Comparison of ENCODE assay signal across 27 mouse cellular contexts in genomic region chr6:5026772-5027171, GRCm38 (mm10).
DNase-seq lines count a peak whose midpoint lies in the region; ATAC-seq lines count a peak whose summit lies in the region.
"Had no signal": no experiment of that assay in that cellular context is flagged by ENCODE, and none has a peak within 500 bp of the region (broad histone marks: within the 10 kb centered on the region; RNA-seq: fewer than 3 reads in every experiment).

No protein-coding gene starts in this region.

- no peak overlapping the region for H3K9ac ChIP-seq in midbrain, embryonic 14.5 days (replicated peaks; ENCODE audit: low read length)
- H3K9ac ChIP-seq: embryonic facial prominence, embryonic 12.5 days; embryonic facial prominence, embryonic 15.5 days; forebrain, embryonic 12.5 days; forebrain, embryonic 15.5 days; heart, embryonic 12.5 days; heart, embryonic 15.5 days; hindbrain, embryonic 13.5 days; intestine, embryonic 15.5 days had no signal

- no peak overlapping the region for H3K4me2 ChIP-seq in midbrain, embryonic 14.5 days (ENCODE audit: low read length)
- H3K4me2 ChIP-seq: embryonic facial prominence, embryonic 12.5 days; embryonic facial prominence, embryonic 15.5 days; forebrain, embryonic 12.5 days; forebrain, embryonic 15.5 days; heart, embryonic 12.5 days; heart, embryonic 15.5 days; hindbrain, embryonic 13.5 days; intestine, embryonic 15.5 days had no signal

- no peak overlapping the region for H3K4me3 ChIP-seq in midbrain, embryonic 10.5 days
- no peak overlapping the region for H3K4me3 ChIP-seq in midbrain, embryonic 14.5 days (replicated peaks; ENCODE audit: low read depth, low read length)
- H3K4me3 ChIP-seq: embryonic facial prominence, embryonic 12.5 days; embryonic facial prominence, embryonic 15.5 days; forebrain, embryonic 12.5 days; forebrain, embryonic 15.5 days; heart, embryonic 12.5 days; heart, embryonic 15.5 days; hindbrain, embryonic 10.5 days; hindbrain, embryonic 13.5 days; intestine, embryonic 15.5 days had no signal

- H3K27ac ChIP-seq in midbrain, embryonic 10.5 days (replicated peaks), result peak overlapping the region; percentile 42; the same call in 1 of the 2 replicates
- H3K27ac ChIP-seq in midbrain, embryonic 14.5 days (replicated peaks; ENCODE audit: low read depth, low read length), result no peak overlapping the region
- H3K27ac ChIP-seq: embryonic facial prominence, embryonic 12.5 days; embryonic facial prominence, embryonic 15.5 days; forebrain, embryonic 12.5 days; forebrain, embryonic 15.5 days; heart, embryonic 15.5 days; hindbrain, embryonic 13.5 days; intestine, embryonic 15.5 days had no signal

- no peak for DNase-seq in midbrain, embryonic 10.5 days (ENCODE audit: low spot score)
- no peak for DNase-seq in midbrain, embryonic 14.5 days
- DNase-seq in ES-CJ7 (ENCODE audit: low read depth, low spot score) (peak; percentile 70), ZHBTc4 (ENCODE audit: low read depth, low spot score) (peak; percentile 66)
- peak; percentile 84 for DNase-seq in Muller cell, postnatal 12 days (ENCODE audit: inconsistent ontology term)
- no peak for DNase-seq in testis, postnatal 10 days (ENCODE audit: low spot score)
- no peak for DNase-seq in cerebellum, postnatal 25 days
- DNase-seq: adrenal gland, postnatal 10 days; cerebellum, adult 11-12 months; cerebellum, adult 8-10 months; cerebellum, postnatal 10 days; gastrocnemius, postnatal 10 days; gastrocnemius, postnatal 36 days; heart, postnatal 10 days; heart, postnatal 36 days; kidney, adult 11 months had no signal

- H3K9me3 ChIP-seq in midbrain, embryonic 10.5 days (replicated peaks), result 0 out of 2 replicates have a peak, but pooled peaks cover 4% of the 10 kb centered on the region
- H3K9me3 ChIP-seq in midbrain, embryonic 14.5 days (ENCODE audit: control insufficient read depth, low read length), result no peaks in the 10 kb centered on the region
- H3K9me3 ChIP-seq: embryonic facial prominence, embryonic 12.5 days; embryonic facial prominence, embryonic 15.5 days; forebrain, embryonic 12.5 days; forebrain, embryonic 15.5 days; heart, embryonic 12.5 days; heart, embryonic 15.5 days; hindbrain, embryonic 10.5 days; hindbrain, embryonic 13.5 days; intestine, embryonic 15.5 days had no signal

- H3K27me3 ChIP-seq in midbrain, embryonic 10.5 days (ENCODE audit: low read depth, poor library complexity, severe bottlenecking), result no peaks in the 10 kb centered on the region
- H3K27me3 ChIP-seq in midbrain, embryonic 14.5 days (ENCODE audit: control insufficient read depth, insufficient read depth, low read length), result no peaks in the 10 kb centered on the region
- H3K27me3 ChIP-seq: embryonic facial prominence, embryonic 12.5 days; embryonic facial prominence, embryonic 15.5 days; forebrain, embryonic 12.5 days; forebrain, embryonic 15.5 days; heart, embryonic 12.5 days; heart, embryonic 15.5 days; hindbrain, embryonic 13.5 days; intestine, embryonic 15.5 days had no signal

- 50% methylated on average over 3 of the region's 3 CpGs for WGBS in midbrain, embryonic 10.5 days
- 30% methylated on average over 3 of the region's 3 CpGs for WGBS in midbrain, embryonic 14.5 days

- no peak for ATAC-seq in midbrain, embryonic 14.5 days (ENCODE audit: low FRiP score, low TSS enrichment)
- no peak for ATAC-seq in cerebellum, adult (ENCODE audit: insufficient number of reproducible peaks, low FRiP score, low TSS enrichment)
- ATAC-seq: activated CD4-positive, CD25-positive, alpha-beta regulatory T cell, adult 4 months; intestine, embryonic 15.5 days had no signal

- H3K4me1 ChIP-seq in midbrain, embryonic 10.5 days, result peaks cover 46% of the 10 kb centered on the region
- H3K4me1 ChIP-seq in midbrain, embryonic 14.5 days (ENCODE audit: control insufficient read depth, insufficient read depth, low read length), result 0 out of 2 replicates have a peak, but pooled peaks cover 7% of the 10 kb centered on the region
- H3K4me1 ChIP-seq: embryonic facial prominence, embryonic 15.5 days; forebrain, embryonic 15.5 days; intestine, embryonic 15.5 days had no signal

- no peaks in the 10 kb centered on the region for H3K36me3 ChIP-seq in midbrain, embryonic 10.5 days
- H3K36me3 ChIP-seq in midbrain, embryonic 14.5 days (ENCODE audit: control insufficient read depth, insufficient read depth, low read length), result no peaks in the 10 kb centered on the region
- H3K36me3 ChIP-seq: embryonic facial prominence, embryonic 12.5 days; embryonic facial prominence, embryonic 15.5 days; forebrain, embryonic 12.5 days; forebrain, embryonic 15.5 days; heart, embryonic 12.5 days; heart, embryonic 15.5 days; hindbrain, embryonic 10.5 days; hindbrain, embryonic 13.5 days; intestine, embryonic 15.5 days had no signal

Comparison
In these comparisons a context has a peak if more than half of its experiments do, and no peak if none do; other contexts are left out.
1. DNase-seq: peak in ES-CJ7 (single experiment), Muller cell, postnatal 12 days (single experiment) and ZHBTc4 (single experiment); none in midbrain, embryonic 10.5 days (single experiment), midbrain, embryonic 14.5 days (single experiment), testis, postnatal 10 days (single experiment) and cerebellum, postnatal 25 days (0 of 2).